Mouse (Mus musculus) testis, adult 2 months (tissue): ENCODE measurements at regions not wholly inside any gene's neighbourhood (a gene's known extent, or its start where the extent isn't known, plus 50 kb on each side); places are given as distances from the start of the nearest gene placed in this dataset.

ENCODE experiments used
- CTCF ChIP-seq: fragments of 200-500 bp; IDR thresholded peaks from 2 replicates; pipeline ENCODE4 v1.5.1; 2012; ENCODE audit warnings: low read depth, mild to moderate bottlenecking, inconsistent platforms, low read length, moderate library complexity; ENCODE audit not compliant: control insufficient read depth, insufficient read depth, insufficient replicate concordance
- POLR2A ChIP-seq: fragments of 200-500 bp; IDR thresholded peaks from 2 replicates; pipeline ENCODE4 v1.6.1; 2012; ENCODE audit warnings: low read depth, mild to moderate bottlenecking, inconsistent platforms, low read length, moderate library complexity; ENCODE audit not compliant: control insufficient read depth

- TF ChIP-seq CTCF (peak; percentile 99), POLR2A (peak; percentile 86)
Measured at GRCm38 (mm10) chr13:43864153-43864861, 79.7 kb downstream of the Cd83 start.
